Mouse (Mus musculus) T-helper 2 cell (primary cell): ENCODE measurements around the gene Cdkal1.

ENCODE experiments used
- in situ Hi-C: fragments of 300-600 bp; cut with MboI, MseI; formaldehyde crosslinking; loops from one replicate; pipeline ENCODE4 v1.15.1; 2025; ENCODE audit warnings: high pct_unique_total_duplicates

The Cdkal1 gene

GRCm38 (mm10) chr13:29855281-29856031 lies at the start of gene Cdkal1:
TSS of gene Cdkal1 (minus strand) at chr13:29855674.
- in situ Hi-C loops: loop anchor here (5.0 kb wide), 1 partner anchor 117 kb away; no protein-coding TSS in a partner anchor

GRCm38 (mm10) chr13:29903341-29903740 lies 47.9 kb upstream of the Cdkal1 start:
- in situ Hi-C loops: loop anchor here (5.0 kb wide), 1 partner anchor 36 kb away; no protein-coding TSS in a partner anchor

- in situ Hi-C loops: loop anchor here (5.0 kb wide), 1 partner anchor 35 kb away; no protein-coding TSS in a partner anchor
Observed at GRCm38 (mm10) chr13:29902676-29903075, 47.2 kb upstream of the Cdkal1 start.

GRCm38 (mm10) chr13:29901641-29902040 lies 46.2 kb upstream of the Cdkal1 start:
- in situ Hi-C loops: loop anchor here (5.0 kb wide), 1 partner anchor 34 kb away; no protein-coding TSS in a partner anchor

GRCm38 (mm10) chr13:29866780-29867179 lies 11.3 kb upstream of the Cdkal1 start:
- in situ Hi-C loops: loop anchor here (5.0 to 10.0 kb wide), 2 partner anchors 36 to 218 kb away; no protein-coding TSS in a partner anchor

- in situ Hi-C loops: loop anchor here (10.0 kb wide), 1 partner anchor 220 kb away; no protein-coding TSS in a partner anchor
Observed at GRCm38 (mm10) chr13:29864331-29864730, 8.9 kb upstream of the Cdkal1 start.

- in situ Hi-C loops: loop anchor here (10.0 kb wide), 1 partner anchor 225 kb away; no protein-coding TSS in a partner anchor
Observed at GRCm38 (mm10) chr13:29860087-29860486, 4.6 kb upstream of the Cdkal1 start.

GRCm38 (mm10) chr13:29857436-29857835 lies 2.0 kb upstream of the Cdkal1 start:
- in situ Hi-C loops: loop anchor here (5.0 kb wide), 1 partner anchor 115 kb away; no protein-coding TSS in a partner anchor

- in situ Hi-C loops: loop anchor here (5.0 kb wide), 1 partner anchor 117 kb away; no protein-coding TSS in a partner anchor
Observed at GRCm38 (mm10) chr13:29854876-29855275, 598 bp downstream of the Cdkal1 start.

- in situ Hi-C loops: loop anchor here (10.0 kb wide), 1 partner anchor 1414 kb away; no protein-coding TSS in a partner anchor
Observed at GRCm38 (mm10) chr13:29838409-29839047, 16.9 kb downstream of the Cdkal1 start.

- in situ Hi-C loops: loop anchor here (10.0 kb wide), 1 partner anchor 1410 kb away; no protein-coding TSS in a partner anchor
Observed at GRCm38 (mm10) chr13:29835170-29835569, 20.3 kb downstream of the Cdkal1 start.

- in situ Hi-C loops: loop anchor here (5.0 to 10.0 kb wide), 2 partner anchors 876 to 1409 kb away; no protein-coding TSS in a partner anchor
Observed at GRCm38 (mm10) chr13:29833751-29834150, 21.7 kb downstream of the Cdkal1 start.

GRCm38 (mm10) chr13:29831126-29831525 lies 24.3 kb downstream of the Cdkal1 start:
- in situ Hi-C loops: loop anchor here (5.0 to 10.0 kb wide), 2 partner anchors 874 to 1406 kb away; no protein-coding TSS in a partner anchor

GRCm38 (mm10) chr13:29828032-29828431 lies 27.4 kb downstream of the Cdkal1 start:
- in situ Hi-C loops: no loop called here

- in situ Hi-C loops: no loop called here
Observed at GRCm38 (mm10) chr13:29826469-29826868, 29.0 kb downstream of the Cdkal1 start.

GRCm38 (mm10) chr13:29826041-29826440 lies 29.4 kb downstream of the Cdkal1 start:
- in situ Hi-C loops: no loop called here

GRCm38 (mm10) chr13:29824797-29825196 lies 30.7 kb downstream of the Cdkal1 start:
- in situ Hi-C loops: no loop called here

GRCm38 (mm10) chr13:29824326-29824725 lies 31.1 kb downstream of the Cdkal1 start:
- in situ Hi-C loops: no loop called here

- in situ Hi-C loops: no loop called here
Observed at GRCm38 (mm10) chr13:29823906-29824305, 31.6 kb downstream of the Cdkal1 start.

- in situ Hi-C loops: no loop called here
Observed at GRCm38 (mm10) chr13:29823487-29823886, 32.0 kb downstream of the Cdkal1 start.

- in situ Hi-C loops: no loop called here
Observed at GRCm38 (mm10) chr13:29819910-29820583, 35.4 kb downstream of the Cdkal1 start.
